Mouse (Mus musculus) brown adipose tissue, adult 24 weeks (tissue): ENCODE measurements around the gene Wbp1l. TPM values are rescaled to one million over a fixed set of nuclear protein-coding genes. Genes with fewer than 3 reads are reported as not detected.

Experiments used
- H3K27ac ChIP-seq: fragments of 200-500 bp; replicated peaks from 2 replicates; pipeline ENCODE4 v1.5.1; 2012; ENCODE audit warnings: low read depth, mild to moderate bottlenecking, low read length
- H3K4me1 ChIP-seq: fragments of 200-500 bp; 2 replicates; pipeline ENCODE4 v1.6.1; 2012; ENCODE audit warnings: low read length, mixed read lengths; ENCODE audit not compliant: control insufficient read depth, insufficient read depth, insufficient read length
- H3K4me3 ChIP-seq: fragments of 200-500 bp; 2 replicates; pipeline ENCODE4 v1.5.1; 2012; ENCODE audit warnings: low read depth, mild to moderate bottlenecking, low read length, moderate library complexity; ENCODE audit not compliant: insufficient read depth
- polyA plus RNA-seq: library from polyadenylated mRNA; stranded (reverse); fragments of >200 nt; gene quantifications from 2 replicates; pipeline ENCODE4 v1.2.4, GENCODE M21; 2012; ENCODE audit not compliant: missing spikeins, insufficient read depth, insufficient read length

Gene Wbp1l
- polyA plus RNA-seq, 1 experiment: 24.4 TPM

- Histone ChIP-seq H3K4me3 (no peak overlapping the region), H3K4me1 (peaks cover 52% of the 10 kb centered on the region)
Measured at GRCm38 (mm10) chr19:46618322-46618721, 19.4 kb downstream of the Wbp1l start.

GRCm38 (mm10) chr19:46619001-46619400 is 20.1 kb downstream of the Wbp1l start:
- H3K27ac ChIP-seq: no peak overlapping the region
- peaks cover 58% of the 10 kb centered on the region for H3K4me1 ChIP-seq
- H3K4me3 ChIP-seq: no peak overlapping the region

More at GRCm38 (mm10) chr19:46618322-46618721, 19.4 kb downstream of the Wbp1l start:
- H3K27ac ChIP-seq: no peak overlapping the region

GRCm38 (mm10) chr19:46619518-46619917 is 20.6 kb downstream of the Wbp1l start:
- no peak overlapping the region for H3K4me3 ChIP-seq
- H3K27ac ChIP-seq: no peak overlapping the region
- H3K4me1 ChIP-seq: peaks cover 62% of the 10 kb centered on the region

- Histone ChIP-seq H3K4me3 (no peak overlapping the region), H3K4me1 (peaks cover 69% of the 10 kb centered on the region), H3K27ac (peak overlapping the region; percentile 15; the same call in 1 of the 2 replicates)
Measured at GRCm38 (mm10) chr19:46620016-46620808, 21.3 kb downstream of the Wbp1l start.

- H3K27ac ChIP-seq: no peak overlapping the region
- H3K4me1 ChIP-seq: peaks cover 62% of the 10 kb centered on the region
- no peak overlapping the region for H3K4me3 ChIP-seq
Measured at GRCm38 (mm10) chr19:46621236-46622183, 22.6 kb downstream of the Wbp1l start.

- Histone ChIP-seq H3K4me1 (peaks cover 68% of the 10 kb centered on the region), H3K4me3 (0 out of 2 replicates have a peak overlapping the region, but pooled peaks have one; percentile 12), H3K27ac (no peak overlapping the region)
Measured at GRCm38 (mm10) chr19:46622659-46623193, 23.8 kb downstream of the Wbp1l start.

GRCm38 (mm10) chr19:46623194-46623667 is 24.3 kb downstream of the Wbp1l start:
- Histone ChIP-seq H3K27ac (peak overlapping the region; percentile 52), H3K4me3 (peak overlapping the region; percentile 44), H3K4me1 (peaks cover 68% of the 10 kb centered on the region)

GRCm38 (mm10) chr19:46623790-46624772 is 25.2 kb downstream of the Wbp1l start:
- peak overlapping the region; percentile 44 for H3K4me3 ChIP-seq
- H3K4me1 ChIP-seq: peaks cover 59% of the 10 kb centered on the region
- H3K27ac ChIP-seq: peak overlapping the region; percentile 52

- Histone ChIP-seq H3K4me1 (peaks cover 58% of the 10 kb centered on the region), H3K27ac (no peak overlapping the region), H3K4me3 (no peak overlapping the region)
Measured at GRCm38 (mm10) chr19:46625015-46625414, 26.1 kb downstream of the Wbp1l start.

- Histone ChIP-seq H3K27ac (no peak overlapping the region), H3K4me1 (peaks cover 60% of the 10 kb centered on the region), H3K4me3 (no peak overlapping the region)
Measured at GRCm38 (mm10) chr19:46625519-46625918, 26.6 kb downstream of the Wbp1l start.

GRCm38 (mm10) chr19:46628403-46628802 is 29.5 kb downstream of the Wbp1l start:
- Histone ChIP-seq H3K27ac (peak overlapping the region; percentile 45), H3K4me3 (no peak overlapping the region), H3K4me1 (peaks cover 38% of the 10 kb centered on the region)

- H3K4me3 ChIP-seq: no peak overlapping the region
- no peak overlapping the region for H3K27ac ChIP-seq
- H3K4me1 ChIP-seq: peaks cover 26% of the 10 kb centered on the region
Measured at GRCm38 (mm10) chr19:46629807-46630206, 30.9 kb downstream of the Wbp1l start.

GRCm38 (mm10) chr19:46631637-46632036 is 32.8 kb downstream of the Wbp1l start:
- Histone ChIP-seq H3K27ac (no peak overlapping the region), H3K4me3 (no peak overlapping the region), H3K4me1 (peaks cover 30% of the 10 kb centered on the region)

GRCm38 (mm10) chr19:46635766-46636165 is 36.9 kb downstream of the Wbp1l start:
- Histone ChIP-seq H3K4me1 (peaks cover 17% of the 10 kb centered on the region), H3K27ac (peak overlapping the region; percentile 50; the same call in 1 of the 2 replicates), H3K4me3 (no peak overlapping the region)
